Mouse (Mus musculus) brain, embryonic 14.5 days (tissue): ENCODE results near the gene Gm20441.

Experiments used
- CTCF ChIP-seq: fragments of 200-500 bp; IDR thresholded peaks from 2 replicates; pipeline ENCODE4 v1.5.1; 2012; ENCODE audit warnings: inconsistent platforms, mild to moderate bottlenecking, moderate library complexity, borderline replicate concordance; ENCODE audit not compliant: insufficient read depth, insufficient read length; ENCODE audit errors: extremely low read depth
- POLR2A ChIP-seq: fragments of 200-500 bp; IDR thresholded peaks from 2 replicates; pipeline ENCODE4 v1.6.1; 2012; ENCODE audit warnings: mild to moderate bottlenecking, inconsistent platforms, borderline replicate concordance; ENCODE audit not compliant: poor library complexity, insufficient read depth, insufficient read length, severe bottlenecking; ENCODE audit errors: extremely low read depth

- TF ChIP-seq CTCF = peak; percentile 16; the same call in 1 of the 2 replicates
- no peak for TF ChIP-seq POLR2A
Measured at GRCm38 (mm10) chr10:75772795-75773664, 7.7 kb downstream of the Gm20441 start, which contains the start of gene Ddt.
